Mouse (Mus musculus) lung, embryonic 14.5 days (tissue): ENCODE measurements around the gene Elof1. TPM values are rescaled to one million over a fixed set of nuclear protein-coding genes. Genes with fewer than 3 reads are reported as not detected.

Experiments used
- ATAC-seq: fragments of 200-750 bp; cut with Nextera tagmentation; 2 replicates; pipeline ENCODE4 v1.8.0; 2017; ENCODE audit warnings: mild to moderate bottlenecking, moderate TSS enrichment, moderate library complexity; ENCODE audit not compliant: insufficient read depth
- DNase-seq: peaks from one replicate; pipeline ENCODE4 v3.0.0-alpha.2; 2015
- H3K27ac ChIP-seq: fragments of 300-500 bp; sonication (generic); 2 replicates; pipeline ENCODE4 v1.5.1; 2014; ENCODE audit warnings: low read depth, mild to moderate bottlenecking, moderate library complexity
- H3K27me3 ChIP-seq: fragments of 300-500 bp; sonication (generic); 2 replicates; pipeline ENCODE4 v1.6.1; 2014; ENCODE audit warnings: low read length, control low read depth; ENCODE audit not compliant: insufficient read depth
- H3K36me3 ChIP-seq: fragments of 300-500 bp; sonication (generic); 2 replicates; pipeline ENCODE4 v1.6.1; 2014; ENCODE audit warnings: control low read depth; ENCODE audit not compliant: insufficient read depth
- H3K4me1 ChIP-seq: fragments of 300-500 bp; sonication (generic); 2 replicates; pipeline ENCODE4 v1.6.1; 2014; ENCODE audit warnings: antibody characterized with exemption, control low read depth; ENCODE audit not compliant: insufficient read depth
- H3K4me2 ChIP-seq: fragments of 300-500 bp; sonication (generic); 2 replicates; pipeline ENCODE4 v1.6.1; 2014; ENCODE audit warnings: mild to moderate bottlenecking
- H3K4me3 ChIP-seq: fragments of 300-500 bp; sonication (generic); 2 replicates; pipeline ENCODE4 v1.5.1; 2014; ENCODE audit warnings: low read depth, low read length
- H3K9ac ChIP-seq: fragments of 300-500 bp; sonication (generic); 2 replicates; pipeline ENCODE4 v1.6.1; 2014
- H3K9me3 ChIP-seq: fragments of 300-500 bp; sonication (generic); 2 replicates; pipeline ENCODE4 v1.6.1; 2016; ENCODE audit warnings: low read depth, low read length, control low read depth
- CTCF ChIP-seq: IDR thresholded peaks from 2 replicates; pipeline ENCODE4 v1.5.1; 2016; ENCODE audit warnings: antibody characterized with exemption, low read depth
- WGBS: fragments of 180-500 bp; shearing (Covaris S2); extraction: QIAGEN DNeasy Blood & Tissue Kit; methylation state at CpG from one replicate; pipeline ENCODE4 v1.1.7; 2014; 5-methylcytosine and 5-hydroxymethylcytosine counted together
- polyA plus RNA-seq: library from polyadenylated mRNA; unstranded; fragments of >200 nt; fragmentation: Nextera tagmentation; extraction: Ambion mirVana; gene quantifications from 2 replicates; pipeline ENCODE4 v1.2.1, GENCODE M21; 2014

Gene Elof1
- polyA plus RNA-seq, 1 experiment from 2014 or later, result 212 TPM

GRCm38 (mm10) chr9:22124169-22124568 is 7.2 kb upstream of the Elof1 start:
- H3K4me2 ChIP-seq, result no peak overlapping the region
- ATAC-seq, result no peak
- no peaks in the 10 kb centered on the region for H3K27me3 ChIP-seq
- no peaks in the 10 kb centered on the region for H3K9me3 ChIP-seq
- TF ChIP-seq CTCF, result no peak
- H3K9ac ChIP-seq, result no peak overlapping the region
- DNase-seq, result no peak
- 82% methylated on average over 3 of the region's 3 CpGs for WGBS
- H3K36me3 ChIP-seq, result no peaks in the 10 kb centered on the region
- H3K4me3 ChIP-seq, result no peak overlapping the region
- no peak overlapping the region for H3K27ac ChIP-seq
- no peaks in the 10 kb centered on the region for H3K4me1 ChIP-seq

GRCm38 (mm10) chr9:22123069-22123609 is 6.2 kb upstream of the Elof1 start:
- H3K4me2 ChIP-seq, result no peak overlapping the region
- H3K9ac ChIP-seq, result no peak overlapping the region
- H3K4me1 ChIP-seq, result no peaks in the 10 kb centered on the region
- no peak for ATAC-seq
- H3K36me3 ChIP-seq, result no peaks in the 10 kb centered on the region
- no peaks in the 10 kb centered on the region for H3K9me3 ChIP-seq
- no peak for TF ChIP-seq CTCF
- no peaks in the 10 kb centered on the region for H3K27me3 ChIP-seq
- H3K27ac ChIP-seq, result no peak overlapping the region
- WGBS, result 84% methylated on average over 7 of the region's 7 CpGs
- no peak overlapping the region for H3K4me3 ChIP-seq
- DNase-seq, result no peak

- Histone ChIP-seq H3K9ac (no peak overlapping the region), H3K4me1 (0 out of 2 replicates have a peak, but pooled peaks cover 4% of the 10 kb centered on the region), H3K36me3 (no peaks in the 10 kb centered on the region), H3K4me2 (no peak overlapping the region), H3K27me3 (no peaks in the 10 kb centered on the region), H3K9me3 (no peaks in the 10 kb centered on the region), H3K4me3 (no peak overlapping the region), H3K27ac (no peak overlapping the region)
- no peak for TF ChIP-seq CTCF
- DNase-seq, result no peak
- ATAC-seq, result no peak
- 65% methylated on average over 3 of the region's 3 CpGs for WGBS
Observed at GRCm38 (mm10) chr9:22122005-22122404, 5.0 kb upstream of the Elof1 start.

- Histone ChIP-seq H3K27ac (no peak overlapping the region), H3K9ac (no peak overlapping the region), H3K4me1 (0 out of 2 replicates have a peak, but pooled peaks cover 4% of the 10 kb centered on the region), H3K4me3 (no peak overlapping the region), H3K4me2 (no peak overlapping the region), H3K27me3 (no peaks in the 10 kb centered on the region), H3K36me3 (no peaks in the 10 kb centered on the region), H3K9me3 (no peaks in the 10 kb centered on the region)
- DNase-seq (no peak), ATAC-seq (no peak)
- no peak for TF ChIP-seq CTCF
Observed at GRCm38 (mm10) chr9:22121545-22121944, 4.6 kb upstream of the Elof1 start.

GRCm38 (mm10) chr9:22119543-22119942 is 2.6 kb upstream of the Elof1 start:
- DNase-seq (no peak), ATAC-seq (no peak)
- Histone ChIP-seq H3K9ac (no peak overlapping the region), H3K36me3 (no peaks in the 10 kb centered on the region), H3K4me3 (no peak overlapping the region), H3K4me2 (no peak overlapping the region), H3K4me1 (peaks cover 7% of the 10 kb centered on the region), H3K9me3 (no peaks in the 10 kb centered on the region), H3K27me3 (no peaks in the 10 kb centered on the region), H3K27ac (no peak overlapping the region)
- WGBS, result 80% methylated on average over 4 of the region's 4 CpGs
- TF ChIP-seq CTCF, result no peak

- Histone ChIP-seq H3K9ac (peak overlapping the region; percentile 75), H3K27ac (no peak overlapping the region), H3K27me3 (no peaks in the 10 kb centered on the region), H3K4me3 (peak overlapping the region; percentile 86), H3K9me3 (no peaks in the 10 kb centered on the region), H3K36me3 (peaks cover 12% of the 10 kb centered on the region), H3K4me1 (peaks cover 7% of the 10 kb centered on the region), H3K4me2 (peak overlapping the region; percentile 66)
- DNase-seq (peak; percentile 85), ATAC-seq (no peak)
- 46% methylated on average over 10 of the region's 10 CpGs for WGBS
- peak; percentile 74 for TF ChIP-seq CTCF
Observed at GRCm38 (mm10) chr9:22117754-22118456, 933 bp upstream of the Elof1 start.

- ATAC-seq, result no peak
- peak; percentile 21 for DNase-seq
- peak overlapping the region; percentile 86 for H3K4me3 ChIP-seq
- TF ChIP-seq CTCF, result no peak
- no peak overlapping the region for H3K27ac ChIP-seq
- 22% methylated on average over 15 of the region's 15 CpGs for WGBS
- H3K9me3 ChIP-seq, result no peaks in the 10 kb centered on the region
- H3K27me3 ChIP-seq, result no peaks in the 10 kb centered on the region
- peaks cover 7% of the 10 kb centered on the region for H3K4me1 ChIP-seq
- H3K4me2 ChIP-seq, result peak overlapping the region; percentile 66
- H3K9ac ChIP-seq, result peak overlapping the region; percentile 75
- H3K36me3 ChIP-seq, result peaks cover 30% of the 10 kb centered on the region
Observed at GRCm38 (mm10) chr9:22116086-22116485, 886 bp downstream of the Elof1 start.
